Mouse (Mus musculus): ENCODE measurements at regions not wholly inside any gene's neighbourhood (a gene's known extent, or its start where the extent isn't known, plus 50 kb on each side); places are given as distances from the start of the nearest gene placed in this dataset.
A peak's percentile ranks its signal among the peaks of the same experiment; 100 is the strongest.

DNA sequence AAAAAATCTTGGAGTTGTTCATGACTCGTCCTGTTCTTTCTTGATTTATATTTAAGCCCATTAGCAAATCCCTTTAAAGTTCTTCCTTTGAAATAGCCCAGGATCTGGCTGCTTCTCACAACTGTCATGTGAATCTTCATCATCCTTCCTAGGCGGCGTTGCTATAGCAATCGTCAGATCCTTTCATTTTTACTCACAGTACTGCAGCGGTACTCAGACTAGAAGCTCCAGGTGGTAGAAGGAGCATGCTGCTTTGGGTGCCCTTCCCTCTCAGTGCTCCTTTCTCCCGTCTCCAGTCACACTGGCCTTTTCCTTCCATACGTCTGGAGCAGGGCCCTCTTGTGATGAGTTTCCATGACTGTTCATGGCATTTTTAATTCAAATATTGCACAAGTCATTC lies 93.1 kb downstream of the Gm10260 start:
- ATAC-seq (replicated peaks in 1 of 2; ENCODE audit: insufficient read depth in 1 of 2, low FRiP score in 2 of 2, low TSS enrichment in 1 of 2, low read depth in 1 of 2, poor library complexity in 2 of 2, severe bottlenecking in 2 of 2) = no peak

DNA sequence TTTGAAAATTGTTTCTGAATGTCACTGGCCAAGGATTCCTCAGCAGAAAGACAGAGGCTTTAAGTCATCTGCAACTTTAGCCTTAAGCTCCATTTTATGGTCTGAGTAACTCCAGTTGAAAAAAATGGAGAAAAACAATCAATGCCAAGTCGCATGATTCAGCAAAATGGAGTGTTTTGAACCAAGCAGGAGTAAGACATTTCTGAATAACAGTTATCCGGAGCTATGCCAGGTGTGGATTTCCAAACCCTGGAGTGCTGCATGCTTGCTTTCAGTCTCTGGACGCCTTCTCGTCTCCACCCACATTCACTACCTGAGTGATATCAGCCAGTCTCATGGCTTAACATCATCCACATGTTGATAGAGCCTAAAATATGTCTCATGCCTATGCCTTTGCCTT lies 93.7 kb downstream of the Gm10260 start:
- ATAC-seq (replicated peaks in 1 of 2; ENCODE audit: insufficient read depth in 1 of 2, low FRiP score in 2 of 2, low TSS enrichment in 1 of 2, low read depth in 1 of 2, poor library complexity in 2 of 2, severe bottlenecking in 2 of 2) = no peak

DNA sequence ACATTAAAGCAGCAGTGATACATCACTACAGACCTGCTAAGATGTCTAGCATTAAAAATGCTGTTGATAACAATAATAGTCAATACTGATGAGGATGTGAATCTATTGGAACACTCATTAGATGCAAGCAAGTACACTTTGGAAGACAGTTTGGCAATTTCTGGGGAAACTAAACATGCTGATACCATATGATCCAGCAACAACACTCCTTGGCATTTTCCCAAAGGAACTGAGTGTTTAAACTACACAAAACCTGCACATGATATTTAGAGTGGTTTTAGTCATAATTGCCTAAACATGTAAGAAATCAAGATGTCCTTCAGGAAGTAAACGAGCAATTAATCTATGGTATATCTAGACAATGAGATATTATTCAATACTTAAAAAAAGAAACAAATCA lies 95.2 kb downstream of the Gm10260 start:
- ATAC-seq (replicated peaks in 1 of 2; ENCODE audit: insufficient read depth in 1 of 2, low FRiP score in 2 of 2, low TSS enrichment in 1 of 2, low read depth in 1 of 2, poor library complexity in 2 of 2, severe bottlenecking in 2 of 2) = no peak

DNA sequence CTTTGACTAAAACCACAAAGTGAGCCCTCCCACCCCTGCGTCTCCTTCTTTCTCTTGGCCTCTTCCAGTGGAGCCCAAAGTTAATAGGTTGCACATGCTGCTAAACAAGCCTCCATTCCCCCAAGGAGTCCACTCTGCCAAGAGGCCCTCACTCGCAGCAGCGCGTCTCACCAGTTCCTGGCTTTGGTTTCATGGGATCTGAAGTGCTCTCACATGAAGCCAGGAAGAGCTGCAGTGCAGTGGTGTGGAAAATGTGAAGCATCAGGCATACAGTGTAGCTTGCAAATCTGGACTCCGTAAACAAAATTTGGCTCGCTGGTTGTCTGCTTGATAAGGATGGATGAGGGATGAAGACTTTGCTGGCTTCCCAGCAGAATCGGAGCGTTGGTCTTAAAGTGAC lies 97.7 kb downstream of the Gm10260 start:
- no peak for ATAC-seq (replicated peaks in 1 of 2; ENCODE audit: insufficient read depth in 1 of 2, low FRiP score in 2 of 2, low TSS enrichment in 1 of 2, low read depth in 1 of 2, poor library complexity in 2 of 2, severe bottlenecking in 2 of 2)

DNA sequence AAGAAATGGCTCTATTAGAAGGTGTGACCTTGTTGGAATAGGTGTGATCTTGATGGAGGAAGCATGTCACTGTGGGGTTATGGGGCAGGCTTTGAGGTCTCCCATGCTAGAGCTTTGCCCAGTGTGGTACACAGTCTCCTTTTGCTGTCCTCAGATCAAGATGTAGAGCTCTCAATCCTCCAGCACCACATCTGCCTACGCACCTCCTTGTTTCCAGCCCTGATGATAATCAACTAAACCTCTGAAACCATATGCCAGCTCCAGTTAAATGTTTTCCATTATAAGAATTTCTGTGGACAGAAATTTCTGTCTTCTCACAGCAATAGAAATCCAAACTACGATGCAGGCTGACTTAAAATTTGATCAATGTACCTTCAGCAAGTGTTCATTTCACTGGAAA lies 103.8 kb downstream of the Gm10260 start:
- ATAC-seq (replicated peaks in 1 of 2; ENCODE audit: insufficient read depth in 1 of 2, low FRiP score in 2 of 2, low TSS enrichment in 1 of 2, low read depth in 1 of 2, poor library complexity in 2 of 2, severe bottlenecking in 2 of 2) = no peak

DNA sequence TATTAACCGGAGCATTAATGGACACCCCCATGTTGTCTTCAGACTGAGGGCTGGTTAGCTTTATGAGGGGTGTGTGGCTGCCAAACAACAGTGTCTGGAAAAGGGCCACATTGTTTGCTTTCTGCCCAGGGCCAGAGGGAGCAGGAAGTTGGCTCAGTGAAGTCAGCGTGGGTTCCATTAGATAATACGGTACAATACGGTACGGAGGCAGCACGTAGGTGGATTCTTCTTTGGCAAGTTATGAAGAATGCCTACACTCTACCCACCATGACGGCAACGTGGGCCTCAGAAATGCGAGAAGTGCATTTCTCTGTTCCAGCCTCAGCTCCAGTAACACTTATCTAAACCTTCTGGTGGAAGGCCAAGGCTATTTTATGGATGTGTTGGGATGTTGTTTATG lies 108.2 kb downstream of the Gm10260 start:
- ATAC-seq (replicated peaks in 1 of 2; ENCODE audit: insufficient read depth in 1 of 2, low FRiP score in 2 of 2, low TSS enrichment in 1 of 2, low read depth in 1 of 2, poor library complexity in 2 of 2, severe bottlenecking in 2 of 2) = no peak

DNA sequence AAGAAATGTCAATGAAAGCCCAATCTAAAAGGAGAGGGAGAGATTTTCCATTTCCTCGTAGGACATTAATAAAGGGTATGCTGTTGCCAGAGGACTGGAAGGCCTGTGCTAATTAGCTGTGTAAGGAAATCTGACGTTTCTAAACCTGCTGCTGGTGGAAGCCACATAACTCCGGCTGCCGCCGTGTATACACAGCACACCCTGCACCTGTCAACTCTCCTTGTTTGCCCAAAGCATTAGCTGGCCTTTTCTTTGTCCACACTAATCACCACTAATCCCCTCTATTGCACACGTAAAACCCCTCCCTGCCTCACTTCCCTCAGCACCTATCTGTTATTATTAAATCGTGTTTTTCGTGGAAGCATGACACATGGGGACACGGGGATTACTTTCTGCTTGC lies 108.7 kb downstream of the Gm10260 start:
- ATAC-seq (replicated peaks in 1 of 2; ENCODE audit: insufficient read depth in 1 of 2, low FRiP score in 2 of 2, low TSS enrichment in 1 of 2, low read depth in 1 of 2, poor library complexity in 2 of 2, severe bottlenecking in 2 of 2) = no peak

DNA sequence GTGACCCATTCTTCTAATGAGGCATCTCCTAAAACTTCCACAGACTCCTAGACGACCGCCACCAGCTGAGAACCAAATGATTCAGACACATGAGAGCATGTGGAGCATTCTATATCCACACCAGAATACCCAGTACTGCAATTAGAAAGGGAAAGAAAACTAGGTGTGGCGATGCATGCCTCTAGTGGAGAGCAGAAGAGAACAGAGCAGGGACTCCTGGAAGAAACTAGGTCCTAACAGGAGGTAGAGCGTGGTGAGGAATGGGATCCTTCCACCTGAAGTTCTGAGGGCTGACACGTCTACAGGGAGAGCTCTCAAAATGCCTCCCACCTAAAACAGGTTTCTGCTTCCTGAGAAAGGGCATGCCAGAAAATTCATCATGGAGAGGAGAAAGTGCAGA lies 109.3 kb downstream of the Gm10260 start:
- ATAC-seq (replicated peaks in 1 of 2; ENCODE audit: insufficient read depth in 1 of 2, low FRiP score in 2 of 2, low TSS enrichment in 1 of 2, low read depth in 1 of 2, poor library complexity in 2 of 2, severe bottlenecking in 2 of 2) = no peak

DNA sequence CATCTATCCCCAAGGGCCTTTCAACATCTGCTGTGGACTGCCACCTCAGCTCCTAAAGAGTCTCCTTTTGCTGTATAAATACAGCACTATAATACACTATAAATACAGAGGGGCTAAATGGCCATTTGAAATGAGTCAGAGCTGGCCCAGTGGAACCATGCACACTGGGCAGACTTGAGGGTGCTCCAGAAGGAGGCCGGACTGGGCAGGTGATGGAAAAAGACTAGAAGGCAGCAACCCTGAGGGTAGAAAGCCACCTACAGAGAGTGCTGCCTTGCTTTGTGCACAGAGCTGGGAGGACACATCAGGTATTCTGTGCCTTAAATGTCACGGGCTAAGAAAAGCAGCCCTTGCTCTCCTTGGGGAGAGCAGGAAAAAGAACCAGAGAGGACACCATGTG lies 110.2 kb downstream of the Gm10260 start:
- no peak for ATAC-seq (replicated peaks in 1 of 2; ENCODE audit: insufficient read depth in 1 of 2, low FRiP score in 2 of 2, low TSS enrichment in 1 of 2, low read depth in 1 of 2, poor library complexity in 2 of 2, severe bottlenecking in 2 of 2)

DNA sequence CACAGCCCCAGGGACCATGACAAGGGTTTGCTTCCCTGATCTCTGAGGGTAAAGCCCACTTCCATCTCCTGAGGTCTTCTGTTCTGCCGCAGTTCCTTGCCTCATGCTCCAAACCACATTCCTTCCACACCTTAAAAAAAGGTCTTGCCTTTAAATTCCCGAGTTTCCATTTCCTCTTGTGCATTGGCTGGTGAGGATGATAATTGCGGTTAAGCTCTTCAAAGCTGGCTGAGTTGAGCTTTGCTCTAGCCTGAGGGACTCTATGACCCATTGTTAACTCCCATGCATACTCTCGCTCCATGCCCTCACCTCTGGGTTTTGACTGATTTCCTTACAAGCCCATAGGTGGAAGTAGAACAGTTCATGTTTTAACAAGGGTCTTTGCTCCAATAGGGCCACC lies 112.9 kb downstream of the Gm10260 start:
- no peak for ATAC-seq (replicated peaks in 1 of 2; ENCODE audit: insufficient read depth in 1 of 2, low FRiP score in 2 of 2, low TSS enrichment in 1 of 2, low read depth in 1 of 2, poor library complexity in 2 of 2, severe bottlenecking in 2 of 2)

DNA sequence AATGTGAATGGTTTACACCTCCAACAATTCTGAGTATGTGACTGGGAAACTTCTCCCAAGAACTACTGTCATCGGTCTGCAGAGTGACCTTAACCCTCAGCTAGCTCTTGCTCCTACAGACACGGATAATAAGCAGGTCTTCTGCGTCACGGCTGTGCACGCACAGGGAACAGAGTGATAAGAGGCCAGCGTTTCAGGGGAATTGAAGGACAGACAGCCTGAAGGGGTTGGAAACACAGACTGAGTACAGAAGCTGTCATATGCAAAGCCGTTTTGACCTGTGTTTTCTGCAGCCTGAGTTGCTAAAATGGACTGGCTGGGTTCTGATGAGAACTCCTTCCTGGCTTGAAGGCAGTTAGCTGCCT lies 114.4 kb downstream of the Gm10260 start:
- ATAC-seq (replicated peaks in 1 of 2; ENCODE audit: insufficient read depth in 1 of 2, low FRiP score in 2 of 2, low TSS enrichment in 1 of 2, low read depth in 1 of 2, poor library complexity in 2 of 2, severe bottlenecking in 2 of 2) = no peak

DNA sequence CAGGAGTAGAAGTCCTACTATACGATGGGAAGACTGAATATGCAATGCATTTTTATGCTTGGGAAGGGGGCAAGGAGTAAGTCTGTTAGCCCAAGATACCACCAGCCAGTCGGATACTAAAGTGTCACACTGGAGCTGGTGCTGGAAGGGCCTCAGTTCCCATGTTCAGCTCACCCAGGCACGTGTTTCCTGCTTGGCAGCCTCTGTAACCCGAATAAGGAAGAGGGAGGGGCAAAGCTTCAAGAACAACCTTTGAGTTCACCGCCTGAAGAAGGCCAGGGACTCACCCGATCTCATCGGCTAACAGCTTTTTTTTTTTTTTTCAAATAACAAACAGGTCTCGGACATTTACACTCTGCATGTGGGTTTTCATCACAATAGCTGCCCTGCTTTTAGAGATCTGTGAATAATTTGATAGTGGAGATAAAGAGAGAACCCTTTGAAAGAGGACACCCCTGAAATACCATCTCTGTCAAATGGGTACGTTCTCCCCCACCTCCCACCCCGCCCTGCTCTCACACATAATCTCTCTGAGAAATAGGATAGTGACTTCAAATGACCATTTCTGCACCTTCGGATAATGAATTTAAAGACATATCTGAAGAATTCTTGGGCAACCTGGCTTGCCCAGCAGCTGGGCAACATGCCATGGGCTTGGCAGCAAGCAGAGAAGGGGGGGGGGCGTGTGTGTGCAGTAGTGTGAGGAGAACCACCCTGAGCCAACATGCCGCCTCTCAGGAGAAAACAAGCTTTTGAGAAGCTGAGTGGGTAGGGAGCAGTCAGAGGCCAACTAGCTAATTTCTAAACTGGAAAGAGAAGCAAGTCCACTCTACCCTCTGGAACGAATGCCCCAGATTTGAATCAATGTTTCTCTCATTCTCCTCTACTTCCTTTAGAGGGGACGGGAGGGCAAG lies 115.1 kb downstream of the Gm10260 start:
- ATAC-seq (replicated peaks in 1 of 2; ENCODE audit: insufficient read depth in 1 of 2, low FRiP score in 2 of 2, low TSS enrichment in 1 of 2, low read depth in 1 of 2, poor library complexity in 2 of 2, severe bottlenecking in 2 of 2) = peak; percentile 77 to 93

DNA sequence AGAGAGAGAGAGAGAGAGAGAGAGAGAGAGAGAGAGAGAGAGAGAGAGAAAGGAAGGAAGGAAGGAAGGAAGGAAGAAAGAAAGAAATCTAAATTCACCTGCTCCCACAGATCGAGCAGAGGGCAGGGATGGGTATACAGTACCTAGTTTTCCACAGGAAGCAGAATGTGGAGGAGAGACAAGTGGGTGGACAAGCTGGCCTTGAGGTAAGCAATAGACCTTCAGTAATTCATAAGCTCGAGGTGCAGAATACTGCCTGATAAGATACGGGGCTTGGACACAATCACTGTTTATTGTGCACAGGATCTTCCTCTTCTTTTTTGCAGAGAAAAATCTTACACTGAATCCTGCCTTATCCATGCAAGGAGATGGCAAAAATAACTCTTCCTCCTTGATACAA lies 120.2 kb downstream of the Gm10260 start:
- no peak for ATAC-seq (replicated peaks in 1 of 2; ENCODE audit: insufficient read depth in 1 of 2, low FRiP score in 2 of 2, low TSS enrichment in 1 of 2, low read depth in 1 of 2, poor library complexity in 2 of 2, severe bottlenecking in 2 of 2)

DNA sequence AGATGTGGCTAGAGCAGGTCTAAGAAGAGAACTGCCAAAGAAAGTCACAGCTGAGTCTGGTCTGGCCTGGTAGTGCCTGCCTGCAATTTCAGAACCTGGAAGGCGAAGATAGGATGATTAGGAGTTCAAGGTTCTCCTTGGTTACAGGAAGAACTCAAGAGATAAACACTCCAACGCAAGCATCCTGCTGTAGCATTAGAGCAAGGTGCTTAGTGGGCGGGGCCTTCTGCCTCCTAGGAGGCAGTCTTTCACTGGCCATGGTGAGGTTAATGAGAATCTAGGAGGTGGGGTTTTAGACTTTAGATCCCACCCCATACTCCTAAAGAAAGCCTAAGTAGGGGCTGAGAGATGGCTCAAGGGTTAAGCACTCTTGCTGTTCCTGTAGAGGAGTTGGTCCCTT lies 120.8 kb downstream of the Gm10260 start:
- ATAC-seq (replicated peaks in 1 of 2; ENCODE audit: insufficient read depth in 1 of 2, low FRiP score in 2 of 2, low TSS enrichment in 1 of 2, low read depth in 1 of 2, poor library complexity in 2 of 2, severe bottlenecking in 2 of 2) = no peak

DNA sequence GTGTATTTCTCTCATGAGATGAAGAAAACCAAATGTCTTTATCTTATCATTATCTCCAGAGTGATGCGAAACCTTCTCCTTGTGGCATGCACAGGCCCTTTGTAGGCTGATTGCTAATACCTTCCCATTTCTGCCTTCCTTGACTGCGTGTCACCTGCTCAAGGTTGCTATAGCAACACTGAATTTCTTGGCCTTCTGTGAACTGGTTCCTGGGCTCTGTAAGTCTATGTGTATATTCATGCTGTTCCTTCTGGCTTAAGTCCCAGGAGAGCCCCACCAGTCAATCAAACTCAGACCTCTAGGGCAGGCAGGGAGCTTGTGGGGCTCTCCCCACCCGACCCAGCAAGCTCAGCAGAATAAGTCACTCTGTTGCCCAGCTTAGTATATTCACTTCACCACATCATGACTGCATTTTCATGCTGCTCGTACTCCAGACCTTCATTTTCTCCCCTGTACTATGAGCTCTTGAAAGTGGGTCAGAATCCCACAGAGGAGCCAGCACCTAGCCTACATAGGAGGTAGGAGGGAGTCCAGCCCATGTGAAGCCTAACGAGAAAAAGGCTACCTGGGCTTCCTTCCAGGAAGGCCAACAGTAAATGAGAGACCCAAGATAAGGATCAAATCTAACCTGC lies 121.9 kb downstream of the Gm10260 start:
- no peak for ATAC-seq (replicated peaks in 1 of 2; ENCODE audit: insufficient read depth in 1 of 2, low FRiP score in 2 of 2, low TSS enrichment in 1 of 2, low read depth in 1 of 2, poor library complexity in 2 of 2, severe bottlenecking in 2 of 2)

DNA sequence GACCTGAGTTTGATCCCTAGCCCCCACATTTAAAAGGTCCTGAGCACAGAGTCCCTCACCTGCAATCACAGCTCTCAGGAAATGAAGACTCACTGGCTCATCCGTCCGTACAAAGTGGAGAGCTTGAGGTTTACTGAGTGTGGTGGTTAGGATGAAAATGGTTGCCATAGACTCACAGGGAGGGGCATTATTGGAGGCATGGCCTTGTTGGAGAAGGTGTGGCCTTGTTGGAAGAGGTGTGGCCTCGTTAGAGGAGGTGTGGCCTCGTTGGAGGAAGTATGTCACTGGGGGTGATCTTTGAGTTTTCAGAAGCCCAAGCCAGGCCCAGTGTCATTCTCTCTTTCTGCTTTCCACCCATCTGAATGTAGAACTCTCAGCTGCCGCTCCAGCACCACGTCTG lies 122.9 kb downstream of the Gm10260 start:
- ATAC-seq (replicated peaks in 1 of 2; ENCODE audit: insufficient read depth in 1 of 2, low FRiP score in 2 of 2, low TSS enrichment in 1 of 2, low read depth in 1 of 2, poor library complexity in 2 of 2, severe bottlenecking in 2 of 2) = no peak

DNA sequence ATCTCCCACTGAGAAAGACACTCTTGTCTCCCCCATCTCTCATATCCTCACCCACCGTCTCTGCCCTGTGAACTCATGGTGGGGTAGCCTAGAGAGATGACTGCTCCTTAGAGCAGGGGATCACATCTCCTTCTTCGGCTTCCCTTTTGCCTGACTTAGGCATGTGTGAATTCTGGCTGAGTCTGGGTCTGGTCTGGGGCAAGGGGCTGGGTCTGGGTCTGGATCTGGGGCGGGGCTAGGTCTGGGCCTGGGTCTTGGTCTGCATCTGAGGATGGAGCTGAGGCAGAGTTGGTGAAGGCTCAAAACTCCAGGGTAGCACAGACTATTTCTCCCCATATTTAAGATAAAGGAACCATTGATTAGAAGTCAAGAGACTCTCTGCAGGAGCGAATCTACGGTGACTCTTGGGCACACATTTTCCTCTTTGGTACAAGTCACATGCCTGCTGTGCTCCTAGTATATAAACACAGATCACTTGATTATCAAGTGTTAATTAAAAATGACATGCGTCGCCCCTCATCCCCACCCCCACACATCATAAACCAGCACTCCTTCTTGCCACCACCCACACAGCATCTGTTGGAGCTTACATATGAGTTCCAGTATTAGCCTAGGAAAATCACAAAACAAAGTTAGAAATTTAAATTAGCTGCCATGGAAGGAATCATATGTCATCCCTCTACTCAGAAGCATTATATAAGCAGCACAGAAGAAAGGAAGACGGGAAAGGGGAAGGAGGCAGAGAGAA lies 126.2 kb downstream of the Gm10260 start:
- ATAC-seq (replicated peaks in 1 of 2; ENCODE audit: insufficient read depth in 1 of 2, low FRiP score in 2 of 2, low TSS enrichment in 1 of 2, low read depth in 1 of 2, poor library complexity in 2 of 2, severe bottlenecking in 2 of 2) = no peak

DNA sequence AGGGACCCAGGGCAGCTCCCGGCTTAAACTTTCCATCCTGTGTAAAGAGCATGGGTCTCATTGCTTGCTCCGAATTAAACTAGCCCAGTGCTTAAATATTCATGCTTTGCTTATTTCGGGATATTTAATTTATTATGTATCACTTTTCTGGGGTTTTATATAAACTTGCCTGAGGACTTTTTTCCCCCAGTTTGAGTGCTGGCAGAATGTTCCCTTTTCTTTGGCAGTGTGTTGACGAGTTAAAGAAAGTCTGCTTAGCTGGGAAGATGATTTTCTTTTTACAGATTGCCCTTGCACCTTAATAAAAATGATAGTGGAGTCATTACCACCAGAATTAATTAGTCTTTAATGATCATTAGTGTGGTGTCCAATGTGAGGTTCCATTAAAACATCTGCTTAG lies 126.9 kb downstream of the Gm10260 start:
- no peak for ATAC-seq (replicated peaks in 1 of 2; ENCODE audit: insufficient read depth in 1 of 2, low FRiP score in 2 of 2, low TSS enrichment in 1 of 2, low read depth in 1 of 2, poor library complexity in 2 of 2, severe bottlenecking in 2 of 2)
